Mouse (Mus musculus) spleen, adult 2 months (tissue): ENCODE results near the gene Mapk6.

Experiments used
- CTCF ChIP-seq: fragments of 200-500 bp; IDR thresholded peaks from 2 replicates; pipeline ENCODE4 v1.5.1; 2011; ENCODE audit warnings: mild to moderate bottlenecking, inconsistent platforms; ENCODE audit not compliant: insufficient read depth, insufficient read length, insufficient replicate concordance; ENCODE audit errors: extremely low read depth
- POLR2A ChIP-seq: fragments of 200-500 bp; IDR thresholded peaks from 2 replicates; pipeline ENCODE4 v1.6.1; 2011; ENCODE audit warnings: low read depth, low read length, inconsistent platforms

DNA sequence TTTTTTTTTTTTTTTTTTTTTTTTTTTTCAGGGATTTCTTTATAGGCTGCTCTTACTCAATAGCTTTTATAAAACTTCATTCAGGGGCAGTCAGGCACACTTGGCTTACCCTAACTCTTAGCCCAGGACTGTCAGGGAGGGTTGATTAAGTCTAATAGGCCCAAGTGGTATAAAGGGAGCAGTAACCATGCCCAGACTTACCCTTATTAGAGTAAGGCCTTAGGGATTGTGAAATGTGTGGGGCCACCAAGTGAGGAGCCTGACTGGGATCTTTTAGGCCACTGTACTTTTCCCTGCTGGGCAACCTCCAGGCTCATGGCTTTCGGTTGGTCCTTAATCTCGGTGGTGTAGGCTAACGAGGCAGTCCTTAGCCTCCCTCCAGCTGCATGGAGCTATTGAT lies 61.2 kb downstream of the Mapk6 start:
- TF ChIP-seq POLR2A (no peak), CTCF (no peak)
